Mouse (Mus musculus) testis, postnatal 14 days (tissue): ENCODE results near the gene Alkbh6.
A peak's percentile ranks its signal among the peaks of the same experiment; 100 is the strongest.

Source experiments
- DNase-seq: peaks from one replicate; pipeline ENCODE4 v3.0.0; 2021; ENCODE audit warnings: low spot score

Gene Alkbh6

GRCm38 (mm10) chr7:30331887-30332286 is 23.4 kb downstream of the Alkbh6 start:
- DNase-seq = peak; percentile 87

- no peak for DNase-seq
These were observed 24.2 kb downstream of the Alkbh6 start for GRCm38 (mm10) chr7:30332622-30333259.

GRCm38 (mm10) chr7:30333436-30333835 is 24.9 kb downstream of the Alkbh6 start:
- DNase-seq = peak; percentile 56

GRCm38 (mm10) chr7:30334563-30334962 is 26.0 kb downstream of the Alkbh6 start:
- no peak for DNase-seq

GRCm38 (mm10) chr7:30335688-30336087 is 27.2 kb downstream of the Alkbh6 start:
- no peak for DNase-seq

- peak; percentile 86 for DNase-seq
These were observed 27.9 kb downstream of the Alkbh6 start for GRCm38 (mm10) chr7:30336384-30336783.

GRCm38 (mm10) chr7:30339432-30340109 is 31.1 kb downstream of the Alkbh6 start:
- no peak for DNase-seq

GRCm38 (mm10) chr7:30346635-30347379 is 38.3 kb downstream of the Alkbh6 start:
- peak; percentile 66 for DNase-seq

- DNase-seq = peak; percentile 72
These were observed 39.3 kb downstream of the Alkbh6 start for GRCm38 (mm10) chr7:30347828-30348227.

- no peak for DNase-seq
These were observed 44.8 kb downstream of the Alkbh6 start for GRCm38 (mm10) chr7:30353279-30353822.

- DNase-seq = no peak
These were observed 45.5 kb downstream of the Alkbh6 start for GRCm38 (mm10) chr7:30354059-30354458.

GRCm38 (mm10) chr7:30358378-30359186 is 50.1 kb downstream of the Alkbh6 start:
- no peak for DNase-seq

- DNase-seq = no peak
These were observed 50.9 kb downstream of the Alkbh6 start for GRCm38 (mm10) chr7:30359276-30359865.

- DNase-seq = no peak
These were observed 51.5 kb downstream of the Alkbh6 start for GRCm38 (mm10) chr7:30360028-30360427.

- DNase-seq = no peak
These were observed 54.3 kb downstream of the Alkbh6 start, which contains the start of gene Lrfn3 for GRCm38 (mm10) chr7:30362652-30363343. Lrfn3 (minus strand) TSS chr7:30362772.

- no peak for DNase-seq
These were observed 54.8 kb downstream of the Alkbh6 start for GRCm38 (mm10) chr7:30363344-30363738.
